Mouse (Mus musculus) bone marrow macrophage, adult 2 months (primary cell): Measurements from ENCODE around the gene Tmem104.

ENCODE experiments used
- CTCF ChIP-seq: IDR thresholded peaks from 2 replicates; pipeline ENCODE4 v1.5.1; 2012; ENCODE audit warnings: low read depth, mild to moderate bottlenecking, low read length, moderate library complexity
- POLR2A ChIP-seq: IDR thresholded peaks from 2 replicates; pipeline ENCODE4 v1.6.1; 2012; ENCODE audit warnings: mild to moderate bottlenecking, low read depth, low read length, borderline replicate concordance

GRCm38 (mm10) chr11:115187224-115187639, at the start of gene Tmem104:
- TF ChIP-seq POLR2A, result no peak
- no peak for TF ChIP-seq CTCF
